Mouse (Mus musculus): ENCODE data around the gene Cacna1b.

DNA sequence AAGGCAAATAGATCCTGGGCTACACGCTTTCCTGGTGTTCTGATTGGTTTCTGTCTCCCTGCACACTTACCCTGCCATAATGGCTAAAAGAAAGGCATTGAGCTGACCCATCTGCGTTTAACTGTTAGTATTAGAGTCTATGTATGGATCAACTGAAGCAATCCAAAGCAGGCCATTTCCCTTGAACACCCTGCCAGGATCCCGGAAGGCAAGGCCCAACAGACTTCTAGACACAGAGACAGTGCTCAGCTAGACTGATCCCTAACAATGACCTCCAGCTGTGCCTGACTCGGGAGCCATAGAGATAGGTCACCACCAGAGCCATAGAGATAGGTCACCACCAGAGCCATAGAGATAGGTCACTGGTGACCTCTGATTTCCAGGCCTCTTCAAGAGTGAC is 84.8 kb downstream of the Cacna1b start:
- TF ChIP-seq CHD2 (IDR thresholded peaks at IDR 0.05; ENCODE audit: low read depth, low read length): no peak
- TF ChIP-seq MAFK (IDR thresholded peaks at IDR 0.05; ENCODE audit: insufficient read depth, low read depth, low read length): no peak
- TF ChIP-seq HCFC1 (IDR thresholded peaks at IDR 0.05; ENCODE audit: borderline replicate concordance, insufficient read depth, low read length): no peak
- no peak for TF ChIP-seq ZC3H11A (IDR thresholded peaks at IDR 0.05; ENCODE audit: borderline replicate concordance, low read depth, low read length)
- no peak for TF ChIP-seq ZNF384 (IDR thresholded peaks at IDR 0.05; ENCODE audit: low read depth, low read length)

Data from ES-E14 (cell line).